Mouse (Mus musculus) intestine, embryonic 16.5 days (tissue): Measurements from ENCODE around the gene Homer3. TPM values are rescaled to one million over a fixed set of nuclear protein-coding genes. Genes with fewer than 3 reads are reported as not detected.

Experiments used
- ATAC-seq: fragments of 200-750 bp; cut with Nextera tagmentation; 2 replicates; pipeline ENCODE4 v1.8.0; 2017; ENCODE audit warnings: moderate TSS enrichment, moderate library complexity
- H3K27ac ChIP-seq: fragments of 300-500 bp; sonication (generic); 2 replicates; pipeline ENCODE4 v1.5.1; 2014; ENCODE audit warnings: mild to moderate bottlenecking, low read length
- H3K27me3 ChIP-seq: fragments of 300-500 bp; sonication (generic); replicated peaks from 2 replicates; pipeline ENCODE4 v1.6.1; 2014; ENCODE audit warnings: low read length, control low read depth, mixed read lengths; ENCODE audit not compliant: control insufficient read depth, insufficient read depth
- H3K36me3 ChIP-seq: fragments of 300-500 bp; sonication (generic); 2 replicates; pipeline ENCODE4 v1.6.1; 2014; ENCODE audit warnings: low read length, control low read depth; ENCODE audit not compliant: control insufficient read depth, insufficient read depth
- H3K4me1 ChIP-seq: fragments of 300-500 bp; sonication (generic); 2 replicates; pipeline ENCODE4 v1.6.1; 2014; ENCODE audit warnings: low read length, control low read depth, mixed read lengths; ENCODE audit not compliant: control insufficient read depth, insufficient read depth
- H3K4me2 ChIP-seq: fragments of 300-500 bp; sonication (generic); 2 replicates; pipeline ENCODE4 v1.6.1; 2014; ENCODE audit warnings: low read depth, low read length, control low read depth
- H3K4me3 ChIP-seq: fragments of 300-500 bp; sonication (generic); 2 replicates; pipeline ENCODE4 v1.5.1; 2014; ENCODE audit warnings: mild to moderate bottlenecking, low read length
- H3K9ac ChIP-seq: fragments of 300-500 bp; sonication (generic); 2 replicates; pipeline ENCODE4 v1.6.1; 2014; ENCODE audit warnings: low read depth, low read length
- H3K9me3 ChIP-seq: fragments of 300-500 bp; sonication (generic); 2 replicates; pipeline ENCODE4 v1.6.1; 2016; ENCODE audit warnings: low read length, control low read depth; ENCODE audit not compliant: control insufficient read depth
- WGBS: fragments of 180-500 bp; shearing (Covaris S2); extraction: QIAGEN DNeasy Blood & Tissue Kit; methylation state at CpG from one replicate; pipeline ENCODE4 v1.1.7; 2014; 5-methylcytosine and 5-hydroxymethylcytosine counted together
- polyA plus RNA-seq: library from polyadenylated mRNA; unstranded; fragments of >200 nt; fragmentation: Nextera tagmentation; extraction: Ambion mirVana; gene quantifications from 2 replicates; pipeline ENCODE4 v1.2.1, GENCODE M21; 2015

Homer3 gene
- polyA plus RNA-seq, 1 experiment from 2014 or later = 26.0 TPM

DNA sequence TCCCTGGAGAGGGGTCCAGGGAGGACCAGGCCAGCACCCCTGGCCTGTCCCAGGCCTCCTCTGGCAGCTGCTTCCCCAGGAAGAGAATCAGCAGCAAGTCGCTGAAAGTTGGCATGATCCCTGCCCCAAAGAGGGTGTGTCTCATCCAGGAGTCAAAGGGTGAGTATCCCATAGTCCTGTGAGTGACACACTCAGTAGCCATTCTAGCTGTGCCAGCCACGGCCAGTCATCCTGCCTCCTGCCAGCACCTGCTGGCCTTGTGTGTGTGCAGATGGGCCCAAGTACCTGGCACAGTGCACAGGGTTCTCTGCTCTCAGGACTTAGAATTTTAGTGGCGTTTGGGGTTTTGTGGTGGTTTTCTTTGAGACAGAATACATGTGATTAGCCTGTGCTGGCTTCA lies 25.2 kb upstream of the Homer3 start:
- Histone ChIP-seq H3K9ac (no peak overlapping the region), H3K4me3 (no peak overlapping the region), H3K4me1 (no peaks in the 10 kb centered on the region), H3K27ac (no peak overlapping the region), H3K36me3 (peaks cover 36% of the 10 kb centered on the region), H3K27me3 (no peaks in the 10 kb centered on the region), H3K4me2 (no peak overlapping the region), H3K9me3 (no peaks in the 10 kb centered on the region)
- 83% methylated on average over 3 of the region's 3 CpGs for WGBS
- no peak for ATAC-seq

DNA sequence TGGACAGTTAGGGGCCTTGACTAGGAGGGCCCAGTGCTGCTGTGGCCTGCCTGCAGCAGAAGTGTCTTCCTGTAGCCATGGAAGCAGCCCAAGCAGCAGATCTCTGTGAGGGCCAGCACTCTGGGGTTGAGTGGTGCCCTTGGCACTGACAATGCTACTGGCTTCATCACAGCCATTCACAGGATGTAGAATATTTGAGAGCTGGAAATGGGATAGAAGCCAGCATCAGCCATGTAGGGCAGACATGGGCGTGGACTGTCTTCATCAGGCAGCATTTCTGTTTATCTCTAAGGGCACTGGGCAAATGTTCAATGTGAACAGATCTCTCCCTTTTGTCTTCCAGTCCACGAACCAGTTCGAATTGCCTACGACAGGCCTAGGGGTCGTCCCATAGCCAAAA lies 24.0 kb upstream of the Homer3 start:
- H3K36me3 ChIP-seq = peaks cover 30% of the 10 kb centered on the region
- no peaks in the 10 kb centered on the region for H3K4me1 ChIP-seq
- H3K27ac ChIP-seq = no peak overlapping the region
- ATAC-seq = no peak
- no peak overlapping the region for H3K4me2 ChIP-seq
- no peak overlapping the region for H3K9ac ChIP-seq
- 93% methylated on average over 5 of the region's 5 CpGs for WGBS
- H3K27me3 ChIP-seq = no peaks in the 10 kb centered on the region
- H3K4me3 ChIP-seq = no peak overlapping the region
- H3K9me3 ChIP-seq = no peaks in the 10 kb centered on the region

DNA sequence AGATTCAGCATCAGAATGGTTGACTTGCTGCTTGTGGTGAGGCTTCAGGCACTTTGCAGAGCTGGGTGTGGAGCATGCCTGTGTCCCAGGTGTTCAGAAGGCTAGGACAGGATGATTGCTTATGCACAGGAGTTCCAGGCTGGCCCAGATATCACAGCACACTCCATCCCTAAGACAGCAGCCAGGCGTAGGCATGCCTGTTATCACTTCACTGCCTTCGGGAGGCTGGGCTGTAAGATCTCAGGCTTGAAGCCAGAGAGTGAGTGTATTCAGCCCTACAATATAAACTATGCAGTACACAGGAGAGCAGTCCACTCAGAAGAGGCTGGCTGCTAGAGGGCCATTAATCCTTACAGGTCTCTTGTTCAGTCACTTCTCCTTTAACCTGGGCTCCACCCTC lies 23.6 kb upstream of the Homer3 start:
- Histone ChIP-seq H3K4me3 (no peak overlapping the region), H3K27ac (no peak overlapping the region), H3K9ac (no peak overlapping the region), H3K27me3 (no peaks in the 10 kb centered on the region), H3K4me2 (no peak overlapping the region), H3K36me3 (peaks cover 30% of the 10 kb centered on the region), H3K9me3 (no peaks in the 10 kb centered on the region), H3K4me1 (no peaks in the 10 kb centered on the region)
- no peak; the same call in 1 of the 2 replicates for ATAC-seq
- WGBS = 84% methylated on average over 2 of the region's 2 CpGs

DNA sequence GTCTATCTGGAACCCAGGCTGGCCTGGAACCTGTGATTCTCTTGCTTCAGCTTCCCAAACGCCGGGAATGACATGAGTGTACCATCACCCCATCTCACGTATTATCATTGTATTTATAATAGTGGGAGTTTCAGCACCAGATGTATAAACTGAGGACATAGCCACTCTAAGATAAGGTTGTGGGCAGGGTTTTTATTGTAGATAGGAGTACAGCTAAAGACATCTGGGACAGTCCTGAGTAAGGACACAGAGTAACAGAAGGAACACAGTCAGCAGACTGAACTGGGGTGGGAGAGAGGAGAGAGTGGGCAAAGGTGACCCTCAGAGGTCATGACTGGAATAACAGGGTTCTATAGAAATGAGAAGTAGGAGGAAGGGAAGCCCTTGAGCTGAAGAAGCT lies 15.0 kb upstream of the Homer3 start:
- Histone ChIP-seq H3K4me3 (no peak overlapping the region), H3K9me3 (no peaks in the 10 kb centered on the region), H3K9ac (no peak overlapping the region), H3K27me3 (no peaks in the 10 kb centered on the region), H3K4me2 (no peak overlapping the region), H3K36me3 (no peaks in the 10 kb centered on the region; the same call in 1 of the 2 replicates), H3K27ac (no peak overlapping the region), H3K4me1 (no peaks in the 10 kb centered on the region)
- ATAC-seq = peak; percentile 61
- 79% methylated on average over 3 of the region's 3 CpGs for whole genome bisulfite sequencing

DNA sequence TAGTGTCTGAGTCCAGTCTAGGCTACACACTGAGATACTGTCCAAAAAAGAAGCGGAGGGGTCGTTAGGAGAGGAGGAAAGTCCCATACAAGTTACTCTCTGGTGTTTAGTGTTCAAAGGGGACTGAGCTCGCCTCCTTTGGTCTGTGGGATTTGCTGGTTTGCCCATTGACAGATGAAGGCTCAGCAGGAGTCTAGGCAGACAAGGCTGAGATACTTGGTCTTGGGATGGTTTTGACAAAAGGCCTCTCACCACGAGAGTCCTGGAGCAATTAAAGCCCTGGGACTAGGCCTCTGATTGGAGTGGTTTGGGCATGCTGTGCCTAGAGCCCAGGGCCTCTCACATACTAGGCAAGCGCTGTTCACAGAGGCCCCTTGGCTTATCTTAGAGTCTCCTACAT lies 14.3 kb upstream of the Homer3 start:
- 63% methylated on average over 5 of the region's 5 CpGs for WGBS
- no peaks in the 10 kb centered on the region for H3K9me3 ChIP-seq
- H3K36me3 ChIP-seq = no peaks in the 10 kb centered on the region
- no peak overlapping the region for H3K27ac ChIP-seq
- no peaks in the 10 kb centered on the region for H3K4me1 ChIP-seq
- H3K4me2 ChIP-seq = no peak overlapping the region
- H3K27me3 ChIP-seq = no peaks in the 10 kb centered on the region
- H3K4me3 ChIP-seq = no peak overlapping the region
- peak; percentile 29; the same call in 1 of the 2 replicates for ATAC-seq
- no peak overlapping the region for H3K9ac ChIP-seq

DNA sequence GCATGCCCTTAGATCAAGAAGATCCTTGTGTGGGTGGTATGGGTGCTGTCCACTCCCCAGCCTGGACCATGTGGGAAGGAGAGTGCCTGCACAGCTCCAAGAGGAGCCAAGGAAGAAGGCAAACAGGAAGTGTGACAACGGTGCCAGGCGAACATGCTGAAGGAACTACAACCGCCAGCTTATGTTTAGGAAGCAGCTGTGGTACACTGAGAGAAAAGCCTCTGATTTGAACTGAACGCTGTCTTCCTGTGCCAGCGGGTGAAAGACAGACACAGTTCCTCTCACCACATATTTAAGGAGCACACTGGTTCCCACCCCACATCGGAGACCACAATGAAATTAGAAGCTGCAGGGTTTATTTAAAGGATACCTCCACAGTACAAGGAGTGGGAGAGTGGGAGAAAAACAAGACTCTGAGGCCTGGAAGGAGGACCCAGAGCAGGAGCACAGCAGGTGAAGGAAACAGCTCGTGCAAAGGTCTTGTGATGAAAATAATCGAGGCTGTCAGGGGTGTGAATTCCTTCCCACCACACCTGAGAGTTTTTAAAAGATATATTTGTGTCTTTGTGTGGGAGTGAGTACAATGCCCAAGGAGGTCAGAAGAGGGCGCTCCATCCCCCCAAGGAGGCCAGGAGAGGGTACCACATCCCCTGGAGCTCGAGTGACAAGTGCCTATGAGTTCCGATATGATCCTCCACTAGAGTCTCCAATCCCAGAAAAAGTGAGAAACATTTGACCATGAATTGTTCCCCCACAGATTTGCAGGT lies 13.6 kb upstream of the Homer3 start:
- no peak overlapping the region for H3K9ac ChIP-seq
- 0 out of 2 replicates have a peak, but pooled peaks have one; percentile 10 for ATAC-seq
- H3K27me3 ChIP-seq = no peaks in the 10 kb centered on the region
- no peak overlapping the region for H3K27ac ChIP-seq
- no peaks in the 10 kb centered on the region for H3K4me1 ChIP-seq
- no peak overlapping the region for H3K4me2 ChIP-seq
- no peaks in the 10 kb centered on the region for H3K9me3 ChIP-seq
- no peaks in the 10 kb centered on the region for H3K36me3 ChIP-seq
- no peak overlapping the region for H3K4me3 ChIP-seq
- WGBS = 54% methylated on average over 11 of the region's 11 CpGs

- Histone ChIP-seq H3K27ac (no peak overlapping the region), H3K27me3 (no peaks in the 10 kb centered on the region), H3K9ac (no peak overlapping the region), H3K4me3 (no peak overlapping the region), H3K9me3 (no peaks in the 10 kb centered on the region), H3K36me3 (no peaks in the 10 kb centered on the region), H3K4me2 (no peak overlapping the region), H3K4me1 (no peaks in the 10 kb centered on the region)
- peak; percentile 76 for ATAC-seq
- WGBS = 51% methylated on average over 3 of the region's 3 CpGs
These were observed 9.7 kb upstream of the Homer3 start for GRCm38 (mm10) chr8:70272949-70273348.

DNA sequence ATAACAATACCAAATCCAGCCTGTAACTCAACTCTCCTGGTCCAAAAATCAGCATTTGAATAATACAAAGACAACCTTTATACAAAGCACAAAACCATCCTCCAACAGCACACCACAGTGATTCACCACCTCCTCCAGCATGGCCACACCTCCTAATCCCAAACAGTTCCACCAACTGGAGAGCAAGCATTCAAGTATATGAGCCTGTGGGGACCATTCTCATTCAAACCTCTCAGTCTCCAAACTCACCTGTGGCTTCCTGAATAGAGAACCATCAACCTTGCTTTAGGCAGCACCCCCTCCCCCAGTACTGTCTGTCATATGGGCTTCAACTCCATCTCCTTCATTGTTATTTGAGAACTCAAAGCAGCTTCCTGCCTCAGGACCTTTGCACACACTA lies 8.3 kb upstream of the Homer3 start:
- H3K4me3 ChIP-seq = no peak overlapping the region
- no peak overlapping the region for H3K4me2 ChIP-seq
- no peaks in the 10 kb centered on the region for H3K9me3 ChIP-seq
- no peak for ATAC-seq
- H3K27ac ChIP-seq = no peak overlapping the region
- H3K9ac ChIP-seq = no peak overlapping the region
- H3K36me3 ChIP-seq = no peaks in the 10 kb centered on the region
- no peaks in the 10 kb centered on the region for H3K27me3 ChIP-seq
- H3K4me1 ChIP-seq = no peaks in the 10 kb centered on the region

DNA sequence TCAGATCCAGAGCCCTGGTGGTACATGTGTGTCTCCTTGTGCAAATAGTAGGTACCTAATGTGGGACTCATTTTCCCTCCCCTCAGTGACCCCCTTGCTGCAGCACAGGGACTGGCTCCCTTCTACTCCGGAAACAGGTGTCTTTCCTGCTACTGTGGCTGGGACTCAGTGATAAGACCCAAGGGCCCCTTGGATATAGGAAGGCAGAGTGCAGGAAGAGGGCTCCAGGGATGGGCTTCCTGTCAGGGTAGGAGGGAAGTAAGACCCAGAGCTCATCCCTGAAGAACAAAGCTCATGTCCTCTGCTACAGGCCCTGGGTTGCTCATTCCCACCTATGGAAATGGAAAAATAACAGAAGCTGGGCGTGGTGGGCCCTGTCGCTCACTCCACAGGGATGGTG lies 6.2 kb upstream of the Homer3 start:
- H3K9me3 ChIP-seq = no peaks in the 10 kb centered on the region
- whole genome bisulfite sequencing = 86% methylated on average over 3 of the region's 3 CpGs
- H3K36me3 ChIP-seq = no peaks in the 10 kb centered on the region
- no peaks in the 10 kb centered on the region for H3K27me3 ChIP-seq
- no peak for ATAC-seq
- H3K4me3 ChIP-seq = no peak overlapping the region
- no peak overlapping the region for H3K9ac ChIP-seq
- H3K4me1 ChIP-seq = no peaks in the 10 kb centered on the region
- no peak overlapping the region for H3K4me2 ChIP-seq
- no peak overlapping the region for H3K27ac ChIP-seq

DNA sequence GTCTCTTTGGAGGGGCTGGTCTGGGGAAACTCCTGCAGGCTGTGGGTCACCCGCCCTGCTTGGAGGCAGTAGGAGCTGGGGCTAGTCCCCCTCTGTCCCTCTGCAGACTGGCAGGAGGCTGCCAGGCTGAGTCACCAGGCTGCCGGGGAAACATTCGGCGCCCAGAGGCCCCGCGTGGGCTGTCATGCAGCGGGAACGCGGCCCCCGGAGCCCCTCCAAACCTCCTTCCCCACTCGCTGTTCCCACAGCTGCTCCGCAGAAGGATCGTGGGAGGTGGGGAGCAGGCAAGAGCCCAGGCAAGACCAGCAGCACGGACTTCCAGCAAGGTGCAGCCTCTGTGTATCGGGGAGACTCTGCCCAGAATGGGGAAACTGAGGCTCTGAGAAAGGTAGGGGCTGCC lies 4.5 kb upstream of the Homer3 start:
- Histone ChIP-seq H3K9me3 (no peaks in the 10 kb centered on the region), H3K4me3 (no peak overlapping the region), H3K36me3 (no peaks in the 10 kb centered on the region), H3K27me3 (no peaks in the 10 kb centered on the region), H3K4me1 (no peaks in the 10 kb centered on the region), H3K4me2 (no peak overlapping the region), H3K9ac (peak overlapping the region; percentile 10; the same call in 1 of the 2 replicates), H3K27ac (no peak overlapping the region)
- WGBS = 58% methylated on average over 15 of the region's 15 CpGs
- no peak for ATAC-seq
